Mouse (Mus musculus) heart, embryonic 14.5 days (tissue): ENCODE results near the gene Slc31a1. TPM values are rescaled to one million over a fixed set of nuclear protein-coding genes. Genes with fewer than 3 reads are reported as not detected.

Experiments used
- ATAC-seq: fragments of 200-750 bp; cut with Nextera tagmentation; 2 replicates; pipeline ENCODE4 v1.8.0; 2017; ENCODE audit warnings: low read depth, moderate TSS enrichment; ENCODE audit not compliant: insufficient number of reproducible peaks, insufficient read depth, low FRiP score
- H3K27ac ChIP-seq, 2 experiments: fragments of 200-500 bp in 1 of 2; fragments of 300-500 bp in 1 of 2; sonication (generic) in 1 of 2; replicated peaks in 1 of 2; 2 replicates each; pipeline ENCODE4 v1.5.1; 2012 to 2014; ENCODE audit warnings: low read depth in 2 of 2, low read length in 2 of 2, control low read depth in 1 of 2, mild to moderate bottlenecking in 1 of 2, mixed read lengths in 1 of 2; ENCODE audit not compliant: control insufficient read depth in 1 of 2, insufficient read depth in 1 of 2
- H3K27me3 ChIP-seq: fragments of 300-500 bp; sonication (generic); 2 replicates; pipeline ENCODE4 v1.6.1; 2014; ENCODE audit warnings: mild to moderate bottlenecking, low read length, control low read depth; ENCODE audit not compliant: control insufficient read depth, insufficient read depth
- H3K36me3 ChIP-seq: fragments of 300-500 bp; sonication (generic); 2 replicates; pipeline ENCODE4 v1.6.1; 2014; ENCODE audit warnings: mild to moderate bottlenecking, control low read depth, low read length, mixed read lengths; ENCODE audit not compliant: control insufficient read depth, insufficient read depth
- H3K4me1 ChIP-seq, 2 experiments: fragments of 200-500 bp in 1 of 2; fragments of 300-500 bp in 1 of 2; sonication (generic) in 1 of 2; 2 replicates each; pipeline ENCODE4 v1.6.1; 2012 to 2014; ENCODE audit warnings: low read length in 2 of 2, control low read depth in 1 of 2, mixed read lengths in 1 of 2; ENCODE audit not compliant: control insufficient read depth in 2 of 2, insufficient read depth in 2 of 2
- H3K4me2 ChIP-seq: fragments of 300-500 bp; sonication (generic); 2 replicates; pipeline ENCODE4 v1.6.1; 2014; ENCODE audit warnings: mild to moderate bottlenecking, low read length
- H3K4me3 ChIP-seq, 2 experiments: fragments of 200-500 bp in 1 of 2; fragments of 300-500 bp in 1 of 2; sonication (generic) in 1 of 2; 2 replicates each; pipeline ENCODE4 v1.5.1; 2012 to 2014; ENCODE audit warnings: low read length in 2 of 2, mild to moderate bottlenecking in 2 of 2, control low read depth in 1 of 2, low read depth in 1 of 2, moderate library complexity in 1 of 2; ENCODE audit not compliant: control insufficient read depth in 1 of 2, insufficient read depth in 1 of 2
- H3K9ac ChIP-seq: fragments of 300-500 bp; sonication (generic); 2 replicates; pipeline ENCODE4 v1.6.1; 2014; ENCODE audit warnings: mild to moderate bottlenecking, low read length
- H3K9me3 ChIP-seq: fragments of 300-500 bp; sonication (generic); 2 replicates; pipeline ENCODE4 v1.6.1; 2016; ENCODE audit warnings: low read length, control low read depth; ENCODE audit not compliant: control insufficient read depth
- WGBS: fragments of 180-500 bp; shearing (Covaris S2); extraction: QIAGEN DNeasy Blood & Tissue Kit; methylation state at CpG from one replicate; pipeline ENCODE4 v1.1.7; 2014; 5-methylcytosine and 5-hydroxymethylcytosine counted together
- polyA plus RNA-seq: library from polyadenylated mRNA; unstranded; fragments of >200 nt; fragmentation: Nextera tagmentation; extraction: Ambion mirVana; gene quantifications from 2 replicates; pipeline ENCODE4 v1.2.1, GENCODE M21; 2014

Gene Slc31a1
- polyA plus RNA-seq, 1 experiment from 2014 or later = 38.1 TPM

GRCm38 (mm10) chr4:62425891-62426290, 65.4 kb downstream of the Slc31a1 start:
- Histone ChIP-seq H3K9me3 (no peaks in the 10 kb centered on the region), H3K9ac (no peak overlapping the region), H3K4me1 (peaks cover 0 to 3% of the 10 kb centered on the region in 2 experiments; a peak in 1 of 4 replicates), H3K4me3 (no peak overlapping the region), H3K27me3 (no peaks in the 10 kb centered on the region), H3K4me2 (no peak overlapping the region), H3K36me3 (peaks cover 48% of the 10 kb centered on the region), H3K27ac (no peak overlapping the region)
- no peak for ATAC-seq
- 80% methylated on average over 4 of the region's 4 CpGs for WGBS

GRCm38 (mm10) chr4:62427978-62428758, 67.6 kb downstream of the Slc31a1 start:
- peak overlapping the region; percentile 34 for H3K4me2 ChIP-seq
- peaks cover 0 to 3% of the 10 kb centered on the region in 2 experiments; a peak in 1 of 4 replicates for H3K4me1 ChIP-seq
- H3K36me3 ChIP-seq = peaks cover 25% of the 10 kb centered on the region
- H3K4me3 ChIP-seq = no peak overlapping the region
- H3K27ac ChIP-seq = no peak overlapping the region
- 55% methylated on average over 17 of the region's 17 CpGs for WGBS
- no peak for ATAC-seq
- H3K9me3 ChIP-seq = no peaks in the 10 kb centered on the region
- H3K9ac ChIP-seq = no peak overlapping the region
- no peaks in the 10 kb centered on the region for H3K27me3 ChIP-seq

- Histone ChIP-seq H3K9ac (no peak overlapping the region), H3K36me3 (peaks cover 11% of the 10 kb centered on the region), H3K27me3 (no peaks in the 10 kb centered on the region), H3K27ac (no peak overlapping the region), H3K4me2 (no peak overlapping the region), H3K4me1 (peaks cover 0 to 3% of the 10 kb centered on the region in 2 experiments; a peak in 1 of 4 replicates), H3K4me3 (no peak overlapping the region), H3K9me3 (no peaks in the 10 kb centered on the region)
- WGBS = 81% methylated on average over 9 of the region's 9 CpGs
- ATAC-seq = no peak
Observed at GRCm38 (mm10) chr4:62429616-62430015, 69.1 kb downstream of the Slc31a1 start.

- no peak for ATAC-seq
Observed at GRCm38 (mm10) chr4:62430678-62431077, 70.2 kb downstream of the Slc31a1 start.

GRCm38 (mm10) chr4:62431522-62431921, 71.0 kb downstream of the Slc31a1 start:
- Histone ChIP-seq H3K4me1 (peaks cover 0 to 3% of the 10 kb centered on the region in 2 experiments; a peak in 1 of 4 replicates), H3K9ac (no peak overlapping the region), H3K4me3 (no peak overlapping the region), H3K36me3 (no peaks in the 10 kb centered on the region), H3K4me2 (no peak overlapping the region), H3K27me3 (no peaks in the 10 kb centered on the region), H3K9me3 (no peaks in the 10 kb centered on the region), H3K27ac (no peak overlapping the region)
- ATAC-seq = no peak
- 73% methylated on average over 4 of the region's 4 CpGs for WGBS

More at GRCm38 (mm10) chr4:62430678-62431077, 70.2 kb downstream of the Slc31a1 start:
- Histone ChIP-seq H3K4me2 (no peak overlapping the region), H3K4me1 (peaks cover 0 to 3% of the 10 kb centered on the region in 2 experiments; a peak in 1 of 4 replicates), H3K9me3 (no peaks in the 10 kb centered on the region), H3K27ac (no peak overlapping the region), H3K27me3 (no peaks in the 10 kb centered on the region), H3K36me3 (peaks cover under 1% of the 10 kb centered on the region; the same call in 1 of the 2 replicates), H3K9ac (no peak overlapping the region), H3K4me3 (no peak overlapping the region)

GRCm38 (mm10) chr4:62433939-62434870, 73.7 kb downstream of the Slc31a1 start:
- ATAC-seq = no peak
- H3K9me3 ChIP-seq = no peaks in the 10 kb centered on the region
- H3K9ac ChIP-seq = no peak overlapping the region
- H3K27me3 ChIP-seq = no peaks in the 10 kb centered on the region
- no peak overlapping the region for H3K27ac ChIP-seq
- no peak overlapping the region for H3K4me2 ChIP-seq
- no peaks in the 10 kb centered on the region for H3K4me1 ChIP-seq
- H3K4me3 ChIP-seq = no peak overlapping the region
- H3K36me3 ChIP-seq = no peaks in the 10 kb centered on the region
- 66% methylated on average over 7 of the region's 7 CpGs for WGBS

GRCm38 (mm10) chr4:62435081-62435480, 74.6 kb downstream of the Slc31a1 start, which contains the start of gene Rnf183:
TSS of gene Rnf183 (minus strand) at chr4:62435252.
- H3K9me3 ChIP-seq = no peaks in the 10 kb centered on the region
- no peak within 1 kb of the TSS for H3K4me2 ChIP-seq
- H3K4me1 ChIP-seq = no peaks in the 10 kb centered on the region
- ATAC-seq = no peak
- no peaks in the 10 kb centered on the region for H3K27me3 ChIP-seq
- H3K9ac ChIP-seq = no peak within 1 kb of the TSS
- 79% methylated on average over 6 of the region's 6 CpGs for WGBS
- H3K36me3 ChIP-seq = no peaks in the 10 kb centered on the region
- no peak within 1 kb of the TSS for H3K4me3 ChIP-seq
- no peak within 1 kb of the TSS for H3K27ac ChIP-seq
